Mouse (Mus musculus) neural tube, embryonic 10.5 days (tissue): ENCODE results near the gene Hmx3.

Source experiments
- DNase-seq: peaks from one replicate; pipeline ENCODE4 v3.0.0-alpha.2; 2017; ENCODE audit warnings: low spot score; ENCODE audit errors: extremely low spot score

The Hmx3 gene

GRCm38 (mm10) chr7:131542115-131542871 lies at the start of gene Hmx3:
Hmx3 (plus strand) TSS chr7:131542867.
- peak; percentile 79 for DNase-seq

GRCm38 (mm10) chr7:131503739-131504138 lies 38.9 kb upstream of the Hmx3 start:
- no peak for DNase-seq

- peak; percentile 90 for DNase-seq
Measured at GRCm38 (mm10) chr7:131539979-131540378, 2.7 kb upstream of the Hmx3 start.

GRCm38 (mm10) chr7:131541184-131542114 lies 1.2 kb upstream of the Hmx3 start:
- DNase-seq = no peak

- peak; percentile 69 for DNase-seq
Measured at GRCm38 (mm10) chr7:131542872-131543622, 380 bp downstream of the Hmx3 start.

GRCm38 (mm10) chr7:131543623-131544481 lies 1.2 kb downstream of the Hmx3 start:
- DNase-seq = peak; percentile 80

GRCm38 (mm10) chr7:131544871-131545270 lies 2.2 kb downstream of the Hmx3 start:
- peak; percentile 21 for DNase-seq

DNA sequence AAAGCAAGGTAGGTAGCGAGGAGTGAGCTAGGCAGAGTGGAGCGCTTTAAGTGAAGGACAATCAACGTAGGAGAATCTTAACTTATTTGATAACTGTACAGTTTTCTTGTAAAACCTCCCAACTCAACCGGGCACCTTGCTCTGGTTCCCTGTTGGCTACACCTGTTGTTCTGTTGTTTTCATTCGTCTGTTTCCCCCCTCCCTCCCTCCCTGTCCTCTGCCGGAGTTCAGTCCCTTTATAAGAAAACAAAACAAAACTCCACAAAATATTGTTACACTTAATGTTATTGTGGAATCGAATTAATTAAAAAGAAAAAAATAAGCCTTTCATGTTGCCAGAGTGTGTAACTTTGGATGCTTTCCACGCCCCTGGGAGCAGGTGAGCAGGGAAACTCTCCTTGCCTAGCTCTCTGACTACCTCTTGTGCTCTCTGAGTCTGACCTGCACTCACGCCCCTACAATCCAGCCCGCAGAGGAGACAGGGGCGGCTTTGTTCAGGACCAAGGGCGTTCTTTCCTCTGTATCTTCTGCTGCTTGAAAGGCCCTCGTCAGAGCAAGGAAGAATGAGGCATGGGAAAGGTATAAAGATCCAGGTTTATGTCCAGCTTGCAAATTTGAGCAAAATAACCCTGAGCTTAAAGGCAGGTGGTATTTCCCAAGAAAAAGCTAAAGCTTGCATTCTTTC lies 3.2 kb downstream of the Hmx3 start:
- DNase-seq = peak; percentile 33

DNA sequence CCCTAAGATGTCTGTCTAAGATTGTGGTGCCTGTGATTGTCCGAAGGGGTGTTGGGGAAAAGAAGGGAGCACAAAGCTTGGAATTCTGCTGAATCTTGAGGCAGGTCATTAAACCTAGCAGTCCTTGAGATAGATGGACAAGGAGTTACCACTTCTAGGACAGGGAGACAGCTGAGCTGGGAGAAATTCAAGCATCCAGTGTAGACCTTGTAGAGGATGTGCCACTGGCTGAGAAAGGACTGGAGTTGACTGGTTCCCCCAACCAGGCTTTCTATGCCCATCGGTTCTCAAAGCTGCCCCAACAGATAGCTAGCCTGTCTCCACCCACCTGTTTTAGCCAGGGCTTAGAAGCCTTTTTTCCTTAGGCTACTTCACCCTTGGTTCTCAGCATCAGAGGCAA lies 3.8 kb downstream of the Hmx3 start:
- DNase-seq = peak; percentile 46

GRCm38 (mm10) chr7:131547481-131547880 lies 4.8 kb downstream of the Hmx3 start:
- peak; percentile 31 for DNase-seq

DNA sequence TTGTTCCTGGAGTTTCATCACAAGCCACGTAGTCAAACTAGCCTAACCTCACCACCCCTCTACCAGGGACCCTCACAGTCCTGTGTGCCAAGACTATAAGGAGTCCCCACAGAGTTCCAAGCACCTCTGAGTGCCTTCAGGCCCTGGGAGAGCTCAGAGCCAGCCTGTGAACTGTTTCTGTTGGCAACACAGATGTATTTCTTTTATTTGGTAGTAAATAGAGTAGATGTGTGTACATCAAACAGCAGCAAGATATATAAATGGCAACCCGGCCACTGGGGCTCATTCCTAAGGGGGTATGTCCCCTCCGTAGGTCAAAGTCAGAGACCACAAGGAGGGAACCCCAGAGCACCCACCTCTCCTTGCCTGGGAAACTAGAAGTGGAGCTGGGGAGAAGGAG lies 5.8 kb downstream of the Hmx3 start, which contains the start of gene Hmx2:
Gene Hmx2, plus strand, starts transcription at position 301 of the 400 bp plus-strand sequence.
- peak; percentile 28 for DNase-seq

- peak; percentile 45 for DNase-seq
Measured at GRCm38 (mm10) chr7:131551471-131551870, 8.8 kb downstream of the Hmx3 start.

- DNase-seq = peak; percentile 69
Measured at GRCm38 (mm10) chr7:131551931-131552741, 9.5 kb downstream of the Hmx3 start.

DNA sequence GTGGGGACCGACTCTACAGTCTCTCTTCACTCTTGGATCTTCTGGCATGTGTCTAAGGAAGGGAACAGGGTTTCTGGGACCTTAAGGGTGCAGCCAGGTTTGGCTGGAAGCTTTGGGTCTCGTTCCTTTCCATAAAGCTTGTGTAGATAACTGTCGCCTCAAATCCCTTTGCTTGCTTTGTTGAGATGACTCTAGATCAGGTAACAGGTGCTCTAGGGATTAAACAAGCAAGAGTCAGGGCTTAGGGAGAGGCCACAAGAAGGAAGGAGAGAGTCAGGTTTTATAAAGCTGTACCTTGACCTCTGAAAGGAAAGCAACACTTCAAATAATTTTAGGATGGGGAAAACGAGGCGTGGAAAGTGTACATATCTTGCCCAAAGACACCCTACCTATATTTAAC lies 10.1 kb downstream of the Hmx3 start:
- no peak for DNase-seq

DNA sequence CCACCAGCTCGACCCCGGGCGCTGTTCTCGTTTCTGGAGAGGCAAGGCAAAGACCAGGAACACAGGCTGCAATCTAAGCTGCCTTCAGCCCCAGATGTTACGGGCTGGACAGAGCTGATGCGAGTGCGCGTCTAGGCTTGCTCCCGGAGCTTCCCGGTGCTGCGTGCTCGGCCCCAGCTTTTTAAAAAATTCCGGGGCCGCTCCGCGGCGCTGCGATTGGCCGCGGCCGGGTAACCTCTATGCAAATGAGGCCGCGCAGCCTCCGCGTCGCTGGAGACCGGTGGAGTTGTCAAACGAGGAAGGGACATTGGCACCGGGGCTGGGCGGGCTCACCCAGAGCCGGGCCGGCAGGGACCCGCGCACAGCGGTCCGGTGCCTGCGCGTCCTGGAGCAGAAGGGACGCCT lies 11.1 kb downstream of the Hmx3 start:
- no peak for DNase-seq

DNA sequence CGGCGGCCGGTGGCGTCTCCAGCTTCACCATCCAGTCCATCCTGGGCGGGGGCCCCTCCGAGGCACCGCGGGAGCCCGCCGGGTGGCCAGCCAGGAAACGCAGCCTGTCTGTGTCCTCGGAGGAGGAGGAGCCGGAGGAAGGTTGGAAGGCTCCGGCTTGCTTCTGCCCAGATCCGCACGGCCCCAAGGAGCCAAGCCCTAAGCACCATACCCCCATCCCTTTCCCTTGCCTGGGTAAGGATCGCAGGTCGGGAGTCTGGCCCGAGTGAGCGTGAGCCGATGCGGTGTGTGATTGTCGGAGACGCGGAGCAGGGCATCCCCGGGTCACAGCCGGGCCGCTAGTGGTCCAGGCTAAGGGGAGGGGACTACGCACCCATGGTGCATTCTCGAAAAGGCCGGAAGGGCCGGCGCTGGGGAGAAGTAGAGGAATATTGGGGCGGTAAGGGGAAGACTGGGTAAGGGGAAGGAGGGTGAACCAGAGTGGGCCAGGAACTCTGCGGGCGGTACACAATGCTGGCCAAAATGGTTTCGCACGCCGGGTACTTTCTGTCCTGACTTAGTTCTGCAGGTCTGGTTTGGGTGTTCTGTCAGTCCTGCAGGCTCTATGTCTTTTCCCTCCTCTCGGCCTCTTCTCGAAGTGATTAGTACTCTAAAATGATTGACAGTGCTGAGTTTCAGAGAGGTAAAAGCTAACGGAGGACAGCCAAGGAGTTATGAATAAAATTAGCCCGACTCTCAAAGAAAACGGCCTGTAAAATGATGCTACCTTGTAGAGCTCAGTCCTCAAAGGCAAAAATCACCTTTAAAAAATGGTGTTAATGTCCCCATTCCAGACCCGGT lies 11.9 kb downstream of the Hmx3 start:
- DNase-seq = peak; percentile 77

- peak; percentile 74 for DNase-seq
Measured at GRCm38 (mm10) chr7:131555301-131556081, 12.8 kb downstream of the Hmx3 start.
